Mouse (Mus musculus): ENCODE data around the gene Tcea2. TPM values are rescaled to one million over a fixed set of nuclear protein-coding genes. Genes with fewer than 3 reads are reported as not detected.

The Tcea2 gene
- polyA plus RNA-seq, 1 experiment from 2014 or later, result 22.6 TPM

- H3K4me2 ChIP-seq (ENCODE audit: low read depth, low read length, severe bottlenecking), result no peak overlapping the region
- ATAC-seq (replicated peaks; ENCODE audit: low FRiP score), result 0 out of 2 replicates have a peak, but pooled peaks have one; percentile 18
- 43% methylated on average over 9 of the region's 9 CpGs for WGBS
Measured at GRCm38 (mm10) chr2:181727659-181728262, 47.7 kb downstream of the Tcea2 start.

GRCm38 (mm10) chr2:181730051-181730450 is 49.9 kb downstream of the Tcea2 start:
- DNase-seq (ENCODE audit: low spot score) (no peak), ATAC-seq (replicated peaks; ENCODE audit: low FRiP score) (no peak)
- H3K4me2 ChIP-seq (ENCODE audit: low read depth, low read length, severe bottlenecking), result no peak overlapping the region
- WGBS, result 83% methylated on average over 3 of the region's 3 CpGs
- no peak overlapping the region for H3K4me3 ChIP-seq (ENCODE audit: low read depth, low read length)
- H3K36me3 ChIP-seq (ENCODE audit: control insufficient read depth, insufficient read depth, low read length), result no peaks in the 10 kb centered on the region
- H3K27ac ChIP-seq (ENCODE audit: low read depth, low read length), result no peak overlapping the region
- H3K9ac ChIP-seq (ENCODE audit: low read length), result no peak overlapping the region
- H3K9me3 ChIP-seq (ENCODE audit: control insufficient read depth, low read length), result no peaks in the 10 kb centered on the region
- no peaks in the 10 kb centered on the region for H3K27me3 ChIP-seq (ENCODE audit: control insufficient read depth, insufficient read depth, low read length)
- H3K4me1 ChIP-seq (replicated peaks; ENCODE audit: control insufficient read depth, insufficient read depth, low read length), result no peaks in the 10 kb centered on the region; the same call in 1 of the 2 replicates

More at GRCm38 (mm10) chr2:181727659-181728262, 47.7 kb downstream of the Tcea2 start:
- Histone ChIP-seq H3K27ac (ENCODE audit: low read depth, low read length) (no peak overlapping the region), H3K9ac (ENCODE audit: low read length) (no peak overlapping the region), H3K4me3 (ENCODE audit: low read depth, low read length) (no peak overlapping the region), H3K27me3 (ENCODE audit: control insufficient read depth, insufficient read depth, low read length) (no peaks in the 10 kb centered on the region), H3K9me3 (ENCODE audit: control insufficient read depth, low read length) (no peaks in the 10 kb centered on the region), H3K36me3 (ENCODE audit: control insufficient read depth, insufficient read depth, low read length) (no peaks in the 10 kb centered on the region), H3K4me1 (replicated peaks; ENCODE audit: control insufficient read depth, insufficient read depth, low read length) (no peaks in the 10 kb centered on the region; the same call in 1 of the 2 replicates)
- DNase-seq (ENCODE audit: low spot score), result no peak

Other genes with a start within 250 kb of the Tcea2 start
- gene Zbtb46, start 220.9 kb upstream of the Tcea2 start, polyA plus RNA-seq (2014; fragmentation: Nextera tagmentation; extraction: Ambion mirVana), result 14.2 and 16.1 TPM in 2 replicates
- gene Abhd16b, start 187.1 kb upstream of the Tcea2 start, polyA plus RNA-seq (2014; fragmentation: Nextera tagmentation; extraction: Ambion mirVana), result 0.15 TPM in 1 of 2 replicates, not detected in the other
- 143 and 148 TPM in 2 replicates for gene Tpd52l2, start 183.2 kb upstream of the Tcea2 start, polyA plus RNA-seq (2014; fragmentation: Nextera tagmentation; extraction: Ambion mirVana)
- 103 and 104 TPM in 2 replicates for gene Dnajc5, start 159.8 kb upstream of the Tcea2 start, polyA plus RNA-seq (2014; fragmentation: Nextera tagmentation; extraction: Ambion mirVana)
- 51.0 and 51.5 TPM in 2 replicates for gene Uckl1, start 95.4 kb upstream of the Tcea2 start, polyA plus RNA-seq (2014; fragmentation: Nextera tagmentation; extraction: Ambion mirVana)
- gene Prpf6, start 88.4 kb upstream of the Tcea2 start, polyA plus RNA-seq (2014; fragmentation: Nextera tagmentation; extraction: Ambion mirVana), result 76.5 and 82.4 TPM in 2 replicates
- 53.7 and 60.7 TPM in 2 replicates for gene Zfp512b, start 87.5 kb upstream of the Tcea2 start, polyA plus RNA-seq (2014; fragmentation: Nextera tagmentation; extraction: Ambion mirVana)
- gene Samd10, start 81.1 kb upstream of the Tcea2 start, polyA plus RNA-seq (2014; fragmentation: Nextera tagmentation; extraction: Ambion mirVana), result 52.0 and 58.5 TPM in 2 replicates
- gene Gm29797, start 23.3 kb upstream of the Tcea2 start, polyA plus RNA-seq (2014; fragmentation: Nextera tagmentation; extraction: Ambion mirVana), result not detected in 2 replicates
- gene Sox18, start 8.7 kb upstream of the Tcea2 start, polyA plus RNA-seq (2014; fragmentation: Nextera tagmentation; extraction: Ambion mirVana), result 15.8 and 18.8 TPM in 2 replicates
- 64.7 and 74.8 TPM in 2 replicates for gene Rgs19, start 13.7 kb downstream of the Tcea2 start, polyA plus RNA-seq (2014; fragmentation: Nextera tagmentation; extraction: Ambion mirVana)
- gene Lkaaear1, start 18.1 kb downstream of the Tcea2 start, polyA plus RNA-seq (2014; fragmentation: Nextera tagmentation; extraction: Ambion mirVana), result not detected in 2 replicates
- gene Oprl1, start 34.7 kb downstream of the Tcea2 start, polyA plus RNA-seq (2014; fragmentation: Nextera tagmentation; extraction: Ambion mirVana), result 12.8 and 15.8 TPM in 2 replicates
- gene Myt1, start 83.0 kb downstream of the Tcea2 start, polyA plus RNA-seq (2014; fragmentation: Nextera tagmentation; extraction: Ambion mirVana), result 26.6 and 27.3 TPM in 2 replicates
- 27.1 and 33.4 TPM in 2 replicates for gene Pcmtd2, start 157.5 kb downstream of the Tcea2 start, polyA plus RNA-seq (2014; fragmentation: Nextera tagmentation; extraction: Ambion mirVana)
- gene Polr3k, start 184.0 kb downstream of the Tcea2 start, polyA plus RNA-seq (2014; fragmentation: Nextera tagmentation; extraction: Ambion mirVana), result 99.4 and 103 TPM in 2 replicates

All from forebrain, embryonic 11.5 days (tissue).